Mouse (Mus musculus): ENCODE data around the gene Nrde2. TPM values are rescaled to one million over a fixed set of nuclear protein-coding genes. Genes with fewer than 3 reads are reported as not detected.

Nrde2 gene
- polyA plus RNA-seq, 1 experiment from 2014 or later, result 15.7 TPM

GRCm38 (mm10) chr12:100131167-100131566 lies 28.3 kb downstream of the Nrde2 start:
- Histone ChIP-seq H3K27ac (ENCODE audit: low read length) (no peak overlapping the region), H3K4me2 (ENCODE audit: low read length) (no peak overlapping the region), H3K9me3 (ENCODE audit: control insufficient read depth, low read length) (no peaks in the 10 kb centered on the region), H3K9ac (replicated peaks; ENCODE audit: low read depth, low read length) (no peak overlapping the region), H3K4me1 (replicated peaks; ENCODE audit: control insufficient read depth, insufficient read depth, low read length) (no peaks in the 10 kb centered on the region), H3K27me3 (replicated peaks; ENCODE audit: control insufficient read depth, insufficient read depth, low read length) (no peaks in the 10 kb centered on the region), H3K36me3 (ENCODE audit: control insufficient read depth, insufficient read depth) (peaks cover 27% of the 10 kb centered on the region), H3K4me3 (replicated peaks; ENCODE audit: low read length) (no peak overlapping the region)
- 0 out of 2 replicates have a peak, but pooled peaks have one; percentile 15 for ATAC-seq
- 91% methylated on average over 9 of the region's 9 CpGs for WGBS

- H3K36me3 ChIP-seq (ENCODE audit: control insufficient read depth, insufficient read depth), result peaks cover 42% of the 10 kb centered on the region
- H3K27me3 ChIP-seq (replicated peaks; ENCODE audit: control insufficient read depth, insufficient read depth, low read length), result no peaks in the 10 kb centered on the region
- H3K9ac ChIP-seq (replicated peaks; ENCODE audit: low read depth, low read length), result no peak overlapping the region
- no peak overlapping the region for H3K4me3 ChIP-seq (replicated peaks; ENCODE audit: low read length)
- H3K27ac ChIP-seq (ENCODE audit: low read length), result no peak overlapping the region
- H3K4me1 ChIP-seq (replicated peaks; ENCODE audit: control insufficient read depth, insufficient read depth, low read length), result no peaks in the 10 kb centered on the region
- WGBS, result 88% methylated on average over 8 of the region's 8 CpGs
- no peak overlapping the region for H3K4me2 ChIP-seq (ENCODE audit: low read length)
- ATAC-seq, result no peak
- H3K9me3 ChIP-seq (ENCODE audit: control insufficient read depth, low read length), result no peaks in the 10 kb centered on the region
Measured at GRCm38 (mm10) chr12:100128961-100129360, 30.5 kb downstream of the Nrde2 start.

GRCm38 (mm10) chr12:100128522-100128921 lies 30.9 kb downstream of the Nrde2 start:
- Histone ChIP-seq H3K36me3 (ENCODE audit: control insufficient read depth, insufficient read depth) (peaks cover 44% of the 10 kb centered on the region), H3K9me3 (ENCODE audit: control insufficient read depth, low read length) (no peaks in the 10 kb centered on the region), H3K27ac (ENCODE audit: low read length) (no peak overlapping the region), H3K9ac (replicated peaks; ENCODE audit: low read depth, low read length) (no peak overlapping the region), H3K4me1 (replicated peaks; ENCODE audit: control insufficient read depth, insufficient read depth, low read length) (no peaks in the 10 kb centered on the region), H3K27me3 (replicated peaks; ENCODE audit: control insufficient read depth, insufficient read depth, low read length) (no peaks in the 10 kb centered on the region), H3K4me3 (replicated peaks; ENCODE audit: low read length) (no peak overlapping the region), H3K4me2 (ENCODE audit: low read length) (no peak overlapping the region)
- ATAC-seq, result no peak
- WGBS, result 88% methylated on average over 6 of the region's 6 CpGs

GRCm38 (mm10) chr12:100127866-100128480 lies 31.5 kb downstream of the Nrde2 start:
- no peak for ATAC-seq
- peaks cover 46% of the 10 kb centered on the region for H3K36me3 ChIP-seq (ENCODE audit: control insufficient read depth, insufficient read depth)

GRCm38 (mm10) chr12:100126968-100127865 lies 32.2 kb downstream of the Nrde2 start:
- H3K4me3 ChIP-seq (replicated peaks; ENCODE audit: low read length), result no peak overlapping the region
- WGBS, result 88% methylated on average over 17 of the region's 17 CpGs
- H3K36me3 ChIP-seq (ENCODE audit: control insufficient read depth, insufficient read depth), result peaks cover 47% of the 10 kb centered on the region
- no peak overlapping the region for H3K9ac ChIP-seq (replicated peaks; ENCODE audit: low read depth, low read length)
- H3K4me1 ChIP-seq (replicated peaks; ENCODE audit: control insufficient read depth, insufficient read depth, low read length), result no peaks in the 10 kb centered on the region
- no peak for ATAC-seq
- no peak overlapping the region for H3K27ac ChIP-seq (ENCODE audit: low read length)
- no peaks in the 10 kb centered on the region for H3K9me3 ChIP-seq (ENCODE audit: control insufficient read depth, low read length)
- H3K4me2 ChIP-seq (ENCODE audit: low read length), result no peak overlapping the region
- no peaks in the 10 kb centered on the region for H3K27me3 ChIP-seq (replicated peaks; ENCODE audit: control insufficient read depth, insufficient read depth, low read length)

More at GRCm38 (mm10) chr12:100127866-100128480, 31.5 kb downstream of the Nrde2 start:
- no peak overlapping the region for H3K4me3 ChIP-seq (replicated peaks; ENCODE audit: low read length)
- H3K4me1 ChIP-seq (replicated peaks; ENCODE audit: control insufficient read depth, insufficient read depth, low read length), result no peaks in the 10 kb centered on the region
- H3K27me3 ChIP-seq (replicated peaks; ENCODE audit: control insufficient read depth, insufficient read depth, low read length), result no peaks in the 10 kb centered on the region
- H3K4me2 ChIP-seq (ENCODE audit: low read length), result no peak overlapping the region
- WGBS, result 85% methylated on average over 8 of the region's 8 CpGs
- no peak overlapping the region for H3K9ac ChIP-seq (replicated peaks; ENCODE audit: low read depth, low read length)
- no peaks in the 10 kb centered on the region for H3K9me3 ChIP-seq (ENCODE audit: control insufficient read depth, low read length)
- no peak overlapping the region for H3K27ac ChIP-seq (ENCODE audit: low read length)

GRCm38 (mm10) chr12:100124913-100125798 lies 34.3 kb downstream of the Nrde2 start:
- Histone ChIP-seq H3K36me3 (ENCODE audit: control insufficient read depth, insufficient read depth) (peaks cover 53% of the 10 kb centered on the region), H3K4me3 (replicated peaks; ENCODE audit: low read length) (no peak overlapping the region), H3K27me3 (replicated peaks; ENCODE audit: control insufficient read depth, insufficient read depth, low read length) (no peaks in the 10 kb centered on the region), H3K4me2 (ENCODE audit: low read length) (no peak overlapping the region), H3K9ac (replicated peaks; ENCODE audit: low read depth, low read length) (no peak overlapping the region), H3K9me3 (ENCODE audit: control insufficient read depth, low read length) (no peaks in the 10 kb centered on the region), H3K27ac (ENCODE audit: low read length) (no peak overlapping the region), H3K4me1 (replicated peaks; ENCODE audit: control insufficient read depth, insufficient read depth, low read length) (no peaks in the 10 kb centered on the region)
- 80% methylated on average over 16 of the region's 16 CpGs for WGBS
- no peak for ATAC-seq

- ATAC-seq, result no peak
- H3K4me3 ChIP-seq (replicated peaks; ENCODE audit: low read length), result no peak overlapping the region
- H3K9ac ChIP-seq (replicated peaks; ENCODE audit: low read depth, low read length), result no peak overlapping the region
- H3K4me1 ChIP-seq (replicated peaks; ENCODE audit: control insufficient read depth, insufficient read depth, low read length), result no peaks in the 10 kb centered on the region
- H3K36me3 ChIP-seq (ENCODE audit: control insufficient read depth, insufficient read depth), result peaks cover 58% of the 10 kb centered on the region
- no peaks in the 10 kb centered on the region for H3K27me3 ChIP-seq (replicated peaks; ENCODE audit: control insufficient read depth, insufficient read depth, low read length)
- 74% methylated on average over 9 of the region's 9 CpGs for WGBS
- H3K9me3 ChIP-seq (ENCODE audit: control insufficient read depth, low read length), result no peaks in the 10 kb centered on the region
- H3K4me2 ChIP-seq (ENCODE audit: low read length), result no peak overlapping the region
- H3K27ac ChIP-seq (ENCODE audit: low read length), result no peak overlapping the region
Measured at GRCm38 (mm10) chr12:100123476-100123875, 36.0 kb downstream of the Nrde2 start.

- Histone ChIP-seq H3K36me3 (ENCODE audit: control insufficient read depth, insufficient read depth) (peaks cover 63% of the 10 kb centered on the region), H3K9ac (replicated peaks; ENCODE audit: low read depth, low read length) (no peak overlapping the region), H3K4me1 (replicated peaks; ENCODE audit: control insufficient read depth, insufficient read depth, low read length) (no peaks in the 10 kb centered on the region), H3K27ac (ENCODE audit: low read length) (no peak overlapping the region), H3K27me3 (replicated peaks; ENCODE audit: control insufficient read depth, insufficient read depth, low read length) (no peaks in the 10 kb centered on the region), H3K9me3 (ENCODE audit: control insufficient read depth, low read length) (no peaks in the 10 kb centered on the region), H3K4me3 (replicated peaks; ENCODE audit: low read length) (no peak overlapping the region), H3K4me2 (ENCODE audit: low read length) (no peak overlapping the region)
- no peak for ATAC-seq
- 84% methylated on average over 7 of the region's 7 CpGs for WGBS
Measured at GRCm38 (mm10) chr12:100122921-100123381, 36.5 kb downstream of the Nrde2 start.

GRCm38 (mm10) chr12:100115982-100116381 lies 43.5 kb downstream of the Nrde2 start:
- Histone ChIP-seq H3K4me2 (ENCODE audit: low read length) (no peak overlapping the region), H3K9me3 (ENCODE audit: control insufficient read depth, low read length) (no peaks in the 10 kb centered on the region), H3K4me1 (replicated peaks; ENCODE audit: control insufficient read depth, insufficient read depth, low read length) (peaks cover 7% of the 10 kb centered on the region), H3K9ac (replicated peaks; ENCODE audit: low read depth, low read length) (no peak overlapping the region), H3K27ac (ENCODE audit: low read length) (no peak overlapping the region), H3K27me3 (replicated peaks; ENCODE audit: control insufficient read depth, insufficient read depth, low read length) (no peaks in the 10 kb centered on the region), H3K4me3 (replicated peaks; ENCODE audit: low read length) (no peak overlapping the region), H3K36me3 (ENCODE audit: control insufficient read depth, insufficient read depth) (peaks cover 62% of the 10 kb centered on the region)
- 88% methylated on average over 5 of the region's 5 CpGs for WGBS
- ATAC-seq, result no peak

Data from forebrain, embryonic 16.5 days (tissue).